Comparison of ENCODE assay signal across 15 mouse cellular contexts in the genomic region with DNA sequence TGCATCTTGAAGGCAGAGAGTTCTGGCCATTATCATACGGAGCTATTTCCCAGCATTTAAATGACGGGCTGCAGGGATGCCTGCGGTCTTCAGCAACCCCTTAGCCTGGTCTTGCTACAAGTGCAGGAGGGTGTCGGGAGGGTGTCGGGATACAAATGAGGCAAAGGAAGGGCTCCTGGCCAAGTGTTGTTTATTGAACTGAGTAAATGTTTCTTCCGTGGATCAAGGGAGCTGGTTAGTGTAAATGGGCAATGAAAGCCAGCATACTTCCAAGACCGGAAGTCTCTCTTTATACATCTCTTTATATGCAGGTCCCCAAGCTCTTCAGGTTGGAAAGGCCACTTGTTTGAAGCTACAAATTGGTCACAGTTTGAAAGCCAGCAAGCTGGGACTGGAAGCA. TPM values are rescaled to one million over a fixed set of nuclear protein-coding genes. Genes with fewer than 3 reads are reported as not detected.
DNase-seq lines count a peak whose midpoint lies in the region; ATAC-seq and TF ChIP-seq lines count a peak whose summit lies in the region.
"Had no signal": no experiment of that assay in that cellular context is flagged by ENCODE, and none has a peak within 500 bp of the region (broad histone marks: within the 10 kb centered on the region; RNA-seq: fewer than 3 reads in every experiment).

No protein-coding gene starts in this region.

- H3K4me1 ChIP-seq in hindbrain, embryonic 16.5 days (ENCODE audit: control insufficient read depth, insufficient read depth, low read depth, low read length) = no peaks in the 10 kb centered on the region
- H3K4me1 ChIP-seq in hindbrain, embryonic 12.5 days = no peaks in the 10 kb centered on the region
- H3K4me1 ChIP-seq in lung, embryonic 15.5 days = peaks cover 19% of the 10 kb centered on the region
- peaks cover 20% of the 10 kb centered on the region for H3K4me1 ChIP-seq in limb, embryonic 10.5 days
- H3K4me1 ChIP-seq: embryonic facial prominence, embryonic 12.5 days; forebrain, embryonic 12.5 days had no signal

- no peaks in the 10 kb centered on the region for H3K36me3 ChIP-seq in hindbrain, embryonic 16.5 days (ENCODE audit: control insufficient read depth, insufficient read depth, low read length)
- no peaks in the 10 kb centered on the region for H3K36me3 ChIP-seq in hindbrain, embryonic 12.5 days
- H3K36me3 ChIP-seq in lung, embryonic 15.5 days = no peaks in the 10 kb centered on the region
- no peaks in the 10 kb centered on the region for H3K36me3 ChIP-seq in limb, embryonic 10.5 days
- H3K36me3 ChIP-seq: embryonic facial prominence, embryonic 12.5 days; forebrain, embryonic 12.5 days; limb, embryonic 15.5 days had no signal

- intact Hi-C loops in gastrocnemius, adult 2 months (cut with DNase I) = no loop called here

- DNase-seq in lung, postnatal 25 days (ENCODE audit: low spot score) = no peak
- DNase-seq in limb, embryonic 10.5 days (ENCODE audit: low spot score) = peak; percentile 38
- DNase-seq in lung, postnatal 36 days = peak; percentile 39
- DNase-seq in gastrocnemius, adult 2 months = no peak
- DNase-seq: cerebellum, adult 18-20 months; heart, postnatal 10 days had no signal

- no peak overlapping the region for H3K9ac ChIP-seq in hindbrain, embryonic 16.5 days (ENCODE audit: low read depth, low read length)
- no peak overlapping the region for H3K9ac ChIP-seq in hindbrain, embryonic 12.5 days
- H3K9ac ChIP-seq in lung, embryonic 15.5 days = no peak overlapping the region
- H3K9ac ChIP-seq: embryonic facial prominence, embryonic 12.5 days; forebrain, embryonic 12.5 days; limb, embryonic 15.5 days had no signal

- no peak overlapping the region for H3K27ac ChIP-seq in hindbrain, embryonic 16.5 days (ENCODE audit: low read depth, low read length)
- H3K27ac ChIP-seq in hindbrain, embryonic 12.5 days = no peak overlapping the region
- H3K27ac ChIP-seq in lung, embryonic 15.5 days = no peak overlapping the region
- H3K27ac ChIP-seq in limb, embryonic 10.5 days = no peak overlapping the region
- no peak overlapping the region for H3K27ac ChIP-seq in gastrocnemius, adult 2 months
- H3K27ac ChIP-seq: embryonic facial prominence, embryonic 12.5 days; forebrain, embryonic 12.5 days; limb, embryonic 15.5 days had no signal

- no peaks in the 10 kb centered on the region for H3K9me3 ChIP-seq in hindbrain, embryonic 16.5 days (ENCODE audit: control insufficient read depth, low read length)
- H3K9me3 ChIP-seq in hindbrain, embryonic 12.5 days (replicated peaks) = no peaks in the 10 kb centered on the region
- H3K9me3 ChIP-seq in lung, embryonic 15.5 days = no peaks in the 10 kb centered on the region
- H3K9me3 ChIP-seq in limb, embryonic 10.5 days (replicated peaks) = no peaks in the 10 kb centered on the region
- H3K9me3 ChIP-seq: embryonic facial prominence, embryonic 12.5 days; forebrain, embryonic 12.5 days; limb, embryonic 15.5 days had no signal

- WGBS in hindbrain, embryonic 16.5 days = 37% methylated on average over 7 of the region's 7 CpGs
- WGBS in hindbrain, embryonic 12.5 days = 68% methylated on average over 7 of the region's 7 CpGs
- 9% methylated on average over 7 of the region's 7 CpGs for WGBS in lung, embryonic 15.5 days
- 22% methylated on average over 7 of the region's 7 CpGs for WGBS in limb, embryonic 10.5 days

- H3K4me3 ChIP-seq in hindbrain, embryonic 16.5 days (ENCODE audit: low read length) = no peak overlapping the region
- H3K4me3 ChIP-seq in hindbrain, embryonic 12.5 days = no peak overlapping the region
- H3K4me3 ChIP-seq in lung, embryonic 15.5 days = no peak overlapping the region
- H3K4me3 ChIP-seq in limb, embryonic 10.5 days = no peak overlapping the region
- no peak overlapping the region for H3K4me3 ChIP-seq in gastrocnemius, adult 2 months
- H3K4me3 ChIP-seq: embryonic facial prominence, embryonic 12.5 days; forebrain, embryonic 12.5 days; limb, embryonic 15.5 days had no signal

- ATAC-seq in hindbrain, embryonic 16.5 days = peak; percentile 78
- no peak for ATAC-seq in hindbrain, embryonic 12.5 days (ENCODE audit: low FRiP score)
- ATAC-seq in lung, embryonic 15.5 days (ENCODE audit: borderline replicate concordance, extremely low read depth, low FRiP score, low TSS enrichment) = peak; percentile 84
- ATAC-seq: activated CD4-positive, CD25-positive, alpha-beta regulatory T cell, adult 4 months; CD4-positive, CD25-positive, alpha-beta regulatory T cell, adult 4 months; intestine, embryonic 16.5 days had no signal

- H3K27me3 ChIP-seq in hindbrain, embryonic 16.5 days (replicated peaks; ENCODE audit: control insufficient read depth, insufficient read depth, low read length) = no peaks in the 10 kb centered on the region
- no peaks in the 10 kb centered on the region for H3K27me3 ChIP-seq in hindbrain, embryonic 12.5 days
- no peaks in the 10 kb centered on the region for H3K27me3 ChIP-seq in lung, embryonic 15.5 days
- H3K27me3 ChIP-seq in limb, embryonic 10.5 days (ENCODE audit: low read depth, poor library complexity, severe bottlenecking) = no peaks in the 10 kb centered on the region
- H3K27me3 ChIP-seq: embryonic facial prominence, embryonic 12.5 days; forebrain, embryonic 12.5 days; limb, embryonic 15.5 days had no signal

- TF ChIP-seq CTCF in gastrocnemius, adult 2 months (IDR thresholded peaks at IDR 0.05) = no peak

- no peak overlapping the region for H3K4me2 ChIP-seq in hindbrain, embryonic 16.5 days (ENCODE audit: low read length)
- no peak overlapping the region for H3K4me2 ChIP-seq in hindbrain, embryonic 12.5 days (replicated peaks)
- peak overlapping the region; percentile 23; the same call in 1 of the 2 replicates for H3K4me2 ChIP-seq in lung, embryonic 15.5 days
- H3K4me2 ChIP-seq: embryonic facial prominence, embryonic 12.5 days; forebrain, embryonic 12.5 days; limb, embryonic 15.5 days had no signal

RNA-seq across cellular contexts. Expression of a gene that starts 23.0 kb away (rescaled TPM):
- polyA plus RNA-seq in hindbrain, embryonic 16.5 days (2015; fragmentation: Nextera tagmentation; extraction: Ambion mirVana) = 29.4 and 30.2 TPM in 2 replicates
- polyA plus RNA-seq in hindbrain, embryonic 12.5 days (2016; fragmentation: Nextera tagmentation; extraction: Ambion mirVana) = 31.0 and 31.9 TPM in 2 replicates
- polyA plus RNA-seq in lung, embryonic 15.5 days (2015; fragmentation: Nextera tagmentation; extraction: Ambion mirVana) = 41.3 and 45.5 TPM in 2 replicates
- polyA plus RNA-seq in limb, embryonic 10.5 days (2016; fragmentation: Nextera tagmentation; extraction: Ambion mirVana) = 46.2 and 55.9 TPM in 2 replicates
- total RNA-seq in gastrocnemius, adult 2 months (2021) = 1 to 10 TPM; 3.2 to 5.9 TPM
- polyA plus RNA-seq: CD4-positive, CD25-positive, alpha-beta regulatory T cell, adult 4 months had no signal

Comparison
In these comparisons a context has a peak if more than half of its experiments do, and no peak if none do; other contexts are left out.
1. DNase-seq: peak in limb, embryonic 10.5 days (single experiment) and lung, postnatal 36 days (single experiment); none in lung, postnatal 25 days (single experiment) and gastrocnemius, adult 2 months (single experiment).